Mouse (Mus musculus) CD8-positive naive resting alpha-beta T cell, adult 2 months (primary cell): ENCODE measurements at regions not wholly inside any gene's neighbourhood (a gene's known extent, or its start where the extent isn't known, plus 50 kb on each side); places are given as distances from the start of the nearest gene placed in this dataset.

Experiments used
- DNase-seq, 2 experiments: peaks; one replicate each; pipeline ENCODE4 v3.0.0; 2022; ENCODE audit warnings: low read depth in 2 of 2, low spot score in 2 of 2

DNA sequence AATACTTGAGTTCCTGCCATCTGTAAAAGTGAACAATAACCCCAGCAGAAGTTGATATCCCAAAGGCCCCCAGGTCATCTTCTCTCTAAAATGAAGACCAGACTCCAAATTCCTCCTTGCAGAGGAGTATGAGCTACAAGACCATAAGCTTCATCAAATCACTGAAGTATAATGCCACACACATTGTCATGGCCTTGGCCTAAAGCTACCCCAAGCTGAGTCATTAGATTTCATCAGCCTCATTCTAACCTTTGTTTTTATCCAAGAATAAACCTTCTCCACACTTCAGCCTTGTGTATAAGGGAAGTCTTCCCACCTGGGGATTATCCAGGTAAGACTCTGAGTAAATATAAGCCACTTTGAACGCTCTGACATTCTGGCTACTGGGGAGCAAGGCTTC lies 289.3 kb downstream of the Psat1 start:
- no peak for DNase-seq

DNA sequence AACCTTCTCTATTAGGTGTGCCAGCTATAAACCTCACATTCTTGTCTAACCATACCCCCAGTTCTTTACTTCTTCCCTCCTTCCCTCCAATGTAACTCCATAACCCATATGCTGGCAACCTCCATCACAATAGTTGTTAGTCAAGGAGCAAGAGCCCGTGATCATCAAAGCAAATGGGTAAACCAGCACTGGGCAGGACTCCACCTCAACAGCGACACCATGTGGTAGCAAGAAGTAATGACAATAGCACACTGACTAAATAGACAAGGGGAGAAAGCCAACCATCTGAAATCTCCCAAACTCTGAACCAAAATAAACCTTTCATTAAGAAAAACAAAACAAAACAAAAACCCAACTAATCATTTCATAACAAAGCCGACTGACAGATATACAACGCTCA lies 297.8 kb downstream of the Psat1 start:
- DNase-seq = no peak

DNA sequence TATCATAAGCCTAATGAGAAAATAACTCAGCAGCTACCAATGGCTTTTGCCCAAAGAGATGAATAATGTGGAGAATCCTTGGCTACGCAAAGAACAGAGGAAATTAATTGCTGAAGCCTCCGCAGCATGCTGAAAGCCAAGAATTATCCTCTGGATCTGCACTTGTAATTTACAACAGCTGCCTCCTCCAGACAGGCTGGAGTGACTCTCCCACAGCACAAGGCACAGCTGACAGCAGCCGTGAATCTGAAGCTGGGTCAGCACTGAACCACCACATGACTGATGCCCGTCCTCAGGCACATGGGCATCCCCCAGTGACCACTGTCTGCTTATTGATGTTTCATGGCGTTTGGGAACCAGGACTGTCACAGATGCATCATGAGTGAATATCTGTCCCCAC lies 299.8 kb downstream of the Psat1 start:
- DNase-seq = no peak

DNA sequence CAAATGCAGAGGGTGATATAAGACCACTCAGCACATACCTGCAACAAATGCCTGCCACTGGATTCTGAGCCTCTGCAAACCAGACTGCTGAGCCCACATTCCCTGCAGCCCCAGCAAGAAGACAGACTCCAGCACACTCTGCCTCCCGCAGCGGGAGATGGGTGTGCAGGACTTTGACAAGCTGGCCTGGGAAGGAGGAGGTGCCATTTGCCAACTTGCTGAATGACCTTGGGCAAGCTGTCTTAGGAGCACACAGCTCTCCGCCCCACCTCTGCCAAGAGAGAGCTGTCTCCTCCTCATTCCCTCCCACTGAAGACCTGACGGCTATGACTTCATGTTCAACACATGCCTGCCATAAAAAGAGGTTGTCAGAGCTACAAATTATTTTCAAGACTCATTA lies 302.4 kb downstream of the Psat1 start:
- DNase-seq = no peak

DNA sequence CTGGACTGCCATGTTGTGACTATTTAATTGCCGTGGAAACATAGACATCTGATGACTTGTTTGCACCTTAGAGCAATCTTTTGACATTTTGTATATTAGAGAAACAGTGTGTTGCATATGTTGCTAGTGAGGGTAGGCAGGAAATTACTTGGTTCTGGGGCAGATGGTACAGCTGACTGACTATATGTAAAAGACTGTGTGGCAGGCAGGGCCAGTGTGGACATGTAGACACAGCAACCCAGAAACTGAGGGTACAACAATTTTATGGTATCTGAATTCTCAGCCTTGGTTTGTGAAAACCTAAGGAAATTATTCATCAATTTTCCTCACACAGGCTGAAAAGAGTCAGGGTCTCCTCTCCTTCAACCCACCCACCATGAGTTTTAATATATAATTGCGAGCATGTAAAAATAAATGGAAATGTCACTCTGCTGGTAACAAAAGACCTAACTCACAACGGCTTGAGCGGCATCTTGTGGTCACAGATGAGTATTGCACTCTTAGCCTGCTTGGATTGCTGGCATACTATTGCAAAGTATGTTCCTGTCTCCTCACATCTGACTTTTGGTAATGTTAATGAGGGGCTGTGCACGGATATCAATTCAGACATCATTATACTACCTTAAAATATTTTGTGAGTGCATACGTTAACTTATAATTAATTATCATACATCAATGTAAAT lies 329.8 kb downstream of the Psat1 start:
- peak in 1 of 2 experiments; percentile 0 for DNase-seq

DNA sequence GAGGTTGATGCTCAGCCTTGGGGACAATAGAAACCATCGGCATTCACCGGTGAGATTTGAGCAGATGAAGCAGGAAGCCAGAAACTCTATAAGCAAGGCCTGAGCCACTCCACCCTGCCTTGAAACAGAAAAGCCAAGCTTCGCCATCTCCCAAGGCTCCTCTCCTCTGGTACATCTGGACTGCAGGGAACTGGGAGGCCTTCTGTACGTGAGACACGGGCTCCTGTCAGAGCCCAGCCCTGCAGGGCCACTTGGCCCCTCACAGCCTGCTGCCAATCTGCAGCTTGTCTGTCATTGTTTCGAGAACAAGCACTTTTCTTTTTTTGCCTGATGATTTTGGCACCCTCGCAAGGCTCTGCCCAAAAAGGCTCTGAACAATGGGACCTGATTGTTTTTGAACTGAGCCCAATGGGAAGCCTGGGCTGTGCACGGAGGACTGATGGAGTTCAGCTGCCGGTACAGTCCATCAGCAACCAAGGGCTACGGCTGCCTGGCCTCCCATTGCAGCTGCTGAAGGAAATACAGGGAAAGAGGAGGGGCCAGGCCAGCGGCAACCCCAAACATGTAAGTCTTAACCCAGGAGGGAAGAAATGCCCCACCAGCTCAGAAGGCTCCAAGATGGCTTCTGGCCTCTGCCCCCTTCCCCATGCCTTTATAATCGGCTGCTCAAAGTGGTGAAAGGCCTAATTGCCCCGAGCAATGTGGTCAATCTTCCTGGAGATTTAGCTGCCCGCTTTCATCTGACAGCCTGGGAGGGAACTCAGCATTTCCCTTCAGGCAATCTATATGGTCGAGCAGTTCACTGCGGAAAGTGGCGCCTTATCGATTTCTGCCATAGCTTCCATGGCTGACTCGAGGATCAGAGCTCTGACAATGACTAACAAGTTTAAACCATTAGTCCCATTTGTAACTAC lies 332.2 kb downstream of the Psat1 start:
- DNase-seq = no peak

DNA sequence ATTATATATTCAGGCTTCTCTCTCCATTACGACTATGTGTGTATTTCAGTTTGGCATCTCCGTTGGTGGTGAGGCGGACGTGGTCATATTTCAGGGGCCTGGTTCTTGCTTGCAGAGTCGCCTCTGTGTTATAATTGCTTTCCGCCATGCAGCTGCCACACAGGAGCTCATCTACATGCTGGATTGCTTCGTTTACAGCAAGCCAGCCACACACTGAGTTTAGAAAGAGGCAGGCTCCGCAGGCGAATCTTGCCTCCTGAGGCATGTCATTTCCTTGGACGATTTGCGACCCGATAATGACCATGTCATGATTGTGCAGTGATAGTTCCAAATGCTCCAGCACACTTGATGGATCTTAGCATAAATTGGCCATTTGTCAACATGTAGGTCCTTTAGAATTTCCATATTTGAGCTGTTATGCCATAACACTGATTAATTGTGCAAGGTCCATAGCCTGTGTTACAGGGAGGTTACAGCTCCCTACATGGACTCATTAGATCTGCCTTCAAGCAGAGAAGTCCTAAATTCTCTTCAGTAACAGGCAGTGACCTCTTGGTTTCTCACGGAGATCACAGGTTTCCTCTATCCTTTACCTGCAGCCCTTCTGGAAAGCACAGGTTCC lies 335.9 kb downstream of the Psat1 start:
- no peak for DNase-seq

DNA sequence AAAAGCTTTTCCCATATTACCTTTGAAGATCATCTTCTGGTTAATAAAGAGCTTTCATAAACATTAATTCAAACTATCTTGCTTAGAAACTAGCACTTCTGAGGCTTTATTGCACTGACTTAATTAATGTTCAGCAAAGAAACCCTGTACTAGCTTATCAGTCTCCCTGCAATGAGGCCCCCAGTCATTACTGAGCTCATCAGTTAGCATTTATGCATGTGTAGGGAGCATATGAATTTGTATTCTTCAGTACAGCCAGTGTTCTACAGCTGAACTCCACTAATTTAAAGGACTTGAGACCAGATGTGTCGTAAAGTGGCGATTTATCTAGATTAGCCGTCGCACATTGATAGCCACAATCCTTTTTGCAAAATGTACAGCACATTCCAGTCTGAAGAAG lies 340.7 kb downstream of the Psat1 start:
- no peak for DNase-seq

DNA sequence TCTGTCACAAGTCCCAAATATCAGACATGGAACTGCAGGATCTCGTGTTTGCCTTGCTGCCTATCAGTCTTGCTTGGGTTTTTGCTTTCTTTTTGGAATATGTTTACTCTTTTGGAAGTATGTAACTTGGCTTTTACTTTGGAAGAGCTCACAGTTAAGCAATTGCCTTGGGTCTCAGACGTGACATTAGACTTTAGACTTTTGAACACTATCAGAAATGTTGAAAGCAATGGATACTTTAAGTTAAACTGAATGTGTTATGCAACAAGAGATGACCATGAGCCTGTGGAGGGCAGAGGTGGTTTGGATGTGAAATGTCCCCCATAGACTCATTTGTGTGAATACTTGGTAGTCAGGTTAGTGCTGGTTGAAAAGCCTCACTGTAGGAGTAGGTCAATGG lies 354.3 kb downstream of the Psat1 start:
- DNase-seq = no peak

DNA sequence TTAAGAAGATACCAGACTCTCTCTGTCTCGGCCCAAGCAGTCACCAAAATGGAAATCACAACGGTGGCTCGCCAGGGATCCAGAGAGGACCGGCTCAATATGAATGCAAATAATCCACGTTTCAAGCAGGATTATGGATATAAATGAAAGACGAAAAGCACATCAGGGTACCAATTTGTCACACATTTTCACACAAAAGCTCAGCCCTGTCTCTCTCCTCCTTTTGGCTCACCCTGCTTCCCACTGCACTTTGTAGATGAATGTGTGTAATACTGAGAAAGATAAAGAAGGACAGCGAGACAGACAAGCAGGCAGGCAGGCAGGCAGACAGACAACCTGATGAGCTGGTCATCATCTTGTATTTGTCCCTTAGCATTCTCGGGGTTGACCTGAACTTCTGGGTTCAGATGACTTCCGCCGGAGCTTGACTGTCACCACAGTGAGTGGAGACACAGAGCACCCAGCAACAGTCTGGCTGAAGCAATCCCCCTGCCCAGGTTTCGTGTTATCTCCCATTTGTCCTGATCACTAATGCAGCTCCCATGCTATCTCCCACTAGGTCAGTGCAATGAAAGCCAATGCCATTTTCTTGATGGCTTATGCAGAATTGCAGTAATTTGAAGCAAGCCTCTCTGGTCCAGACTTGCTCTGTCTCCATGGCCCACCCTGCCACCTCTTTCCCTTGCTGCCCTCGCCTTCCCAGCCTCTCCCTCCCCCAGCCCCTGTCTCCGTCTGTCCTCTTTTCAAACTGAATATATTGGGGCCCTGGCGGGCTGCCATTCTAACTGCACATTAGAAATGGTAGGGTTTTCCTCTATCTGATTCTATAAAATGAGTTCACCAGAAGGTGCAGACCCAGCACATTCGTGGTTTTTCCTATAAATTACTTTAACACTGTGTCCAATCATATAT lies 363.1 kb downstream of the Psat1 start:
- DNase-seq = no peak

DNA sequence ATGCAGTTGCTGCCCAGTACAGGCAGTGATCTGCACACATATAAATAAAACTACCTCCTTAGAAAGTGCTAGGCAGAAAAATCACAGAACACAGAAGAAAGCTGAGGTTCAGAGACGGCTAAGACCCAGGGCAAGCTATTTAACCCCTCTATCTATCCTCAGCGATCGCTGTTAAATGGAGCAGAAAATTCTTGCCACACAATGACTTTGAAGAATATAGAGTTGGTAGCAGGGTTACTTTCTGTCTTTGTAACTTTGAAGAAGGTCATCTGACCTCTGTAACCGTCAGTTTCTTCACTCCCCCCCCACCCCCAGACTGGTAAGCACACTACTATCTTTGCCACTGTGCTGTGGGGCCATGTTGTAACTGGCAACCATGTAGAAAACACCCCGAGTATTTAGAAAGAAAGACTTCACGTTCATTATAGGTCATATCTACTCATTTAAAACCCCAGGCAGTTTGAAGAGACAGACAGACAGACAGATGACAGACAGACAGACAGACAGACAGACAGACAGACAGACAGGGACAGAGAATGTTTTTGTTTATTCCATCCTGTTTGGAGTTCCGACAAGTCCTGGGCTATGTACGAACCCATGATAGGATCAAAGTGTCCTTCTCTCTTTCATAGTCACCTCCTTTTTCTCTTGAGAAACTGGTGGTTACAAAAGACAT lies 363.9 kb downstream of the Psat1 start:
- no peak for DNase-seq

DNA sequence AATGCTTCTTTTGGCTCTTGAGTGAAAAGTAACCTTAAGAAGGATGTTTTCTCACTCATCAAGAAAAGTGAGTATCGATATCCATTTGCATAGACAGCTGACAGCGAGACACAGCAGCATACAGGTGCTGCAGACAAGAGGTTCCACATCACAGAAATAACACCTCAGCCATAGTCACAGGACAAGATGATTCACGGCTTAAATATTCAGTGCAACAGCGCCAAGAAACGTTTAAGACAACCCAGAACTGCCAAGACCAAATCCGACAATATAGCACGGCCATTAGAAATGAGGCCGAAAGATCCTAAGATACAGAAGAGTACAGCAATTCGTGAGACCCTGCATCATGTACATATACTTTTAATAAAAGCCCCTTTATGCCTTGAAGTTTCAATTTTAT lies 375.9 kb downstream of the Psat1 start:
- DNase-seq = no peak

DNA sequence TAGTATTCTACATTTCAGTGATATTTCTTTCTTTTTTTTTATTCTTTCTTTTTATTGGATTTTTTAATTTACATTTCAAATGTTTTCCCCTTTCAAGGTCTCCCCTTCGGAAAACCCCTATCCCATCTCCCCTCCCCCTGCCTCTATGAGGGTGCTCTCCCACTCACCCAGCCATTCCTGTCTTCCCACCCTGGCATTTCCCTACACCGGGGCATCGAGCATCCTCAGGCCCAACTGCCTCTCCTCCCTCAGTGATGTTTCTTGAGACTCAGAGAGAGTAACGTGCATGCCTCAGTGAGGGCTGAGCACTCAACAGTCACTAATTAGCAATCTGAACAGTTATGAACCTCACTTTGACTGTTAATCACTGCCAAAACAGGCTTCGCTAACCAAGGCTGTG lies 385.6 kb downstream of the Psat1 start:
- no peak for DNase-seq

DNA sequence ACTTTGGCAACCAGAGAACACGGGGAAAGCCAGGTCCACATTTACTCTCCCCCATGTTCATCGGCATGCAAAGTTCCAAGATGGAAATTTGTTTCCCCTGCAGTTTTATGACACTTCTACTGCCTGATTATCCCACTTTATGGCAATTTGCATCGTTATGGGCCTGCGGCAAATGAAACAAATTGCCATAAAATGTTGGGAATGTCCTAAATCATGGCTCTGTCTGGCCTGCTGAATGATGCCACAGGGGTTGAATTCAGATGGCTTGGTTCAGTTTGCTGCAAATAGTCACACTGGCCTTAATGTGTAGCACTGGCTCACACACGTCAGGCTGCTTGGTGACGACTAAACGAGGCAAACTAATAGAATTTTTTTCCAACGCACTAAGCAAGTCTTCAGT lies 393.2 kb downstream of the Psat1 start:
- no peak for DNase-seq

DNA sequence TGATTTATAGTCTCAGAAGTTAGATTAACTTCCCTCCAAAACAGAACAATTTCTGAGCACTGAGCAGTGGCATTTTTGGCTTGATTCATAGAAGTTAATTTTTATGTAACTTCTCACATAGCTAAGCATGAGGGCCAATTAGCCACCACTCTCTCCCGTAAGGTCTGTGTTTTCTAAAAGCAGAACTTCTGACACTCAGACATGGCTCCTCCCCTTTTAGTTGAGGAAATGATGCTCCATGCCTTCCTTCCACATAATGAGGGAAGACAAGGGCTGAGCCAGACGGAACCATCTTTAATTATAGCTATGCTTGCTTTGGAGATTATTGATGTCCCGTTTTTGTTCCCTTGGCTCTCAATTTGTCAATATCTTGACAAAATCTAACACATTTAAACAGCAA lies 429.3 kb downstream of the Psat1 start:
- no peak for DNase-seq

DNA sequence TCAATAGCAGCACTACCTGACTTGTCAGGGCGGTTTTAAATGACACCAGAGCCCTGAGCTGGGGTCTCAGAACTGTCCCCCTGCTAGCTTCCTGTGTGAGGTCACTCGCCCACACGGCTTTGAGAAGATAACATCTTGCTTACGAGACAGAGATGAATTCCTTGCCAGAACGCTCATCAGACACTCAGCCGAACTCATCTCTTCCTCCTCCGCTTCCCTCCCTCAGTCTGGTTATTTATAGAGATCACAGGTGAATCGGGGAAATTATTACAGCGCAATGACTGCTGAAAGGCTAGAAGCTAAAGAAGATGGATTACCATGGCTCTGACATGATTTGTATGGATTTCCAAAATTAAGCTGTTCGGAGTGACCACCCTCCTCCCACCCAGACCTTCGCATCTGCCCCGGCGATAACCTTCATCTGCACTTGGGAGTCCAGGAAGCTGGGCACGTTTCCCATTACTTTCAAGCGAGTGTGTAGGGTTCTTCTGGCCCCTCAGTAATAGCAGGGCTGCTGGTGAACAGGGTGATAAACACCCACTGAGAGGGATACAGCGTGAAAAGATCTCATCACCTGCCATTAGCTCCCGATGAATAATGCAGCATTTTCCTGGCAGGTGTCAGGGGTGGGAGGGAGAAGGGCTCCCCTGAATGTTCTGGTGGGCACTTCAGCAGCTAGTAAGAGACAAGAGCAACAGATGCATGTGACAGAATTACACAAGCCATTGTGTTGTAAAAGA lies 430.4 kb downstream of the Psat1 start:
- no peak for DNase-seq

DNA sequence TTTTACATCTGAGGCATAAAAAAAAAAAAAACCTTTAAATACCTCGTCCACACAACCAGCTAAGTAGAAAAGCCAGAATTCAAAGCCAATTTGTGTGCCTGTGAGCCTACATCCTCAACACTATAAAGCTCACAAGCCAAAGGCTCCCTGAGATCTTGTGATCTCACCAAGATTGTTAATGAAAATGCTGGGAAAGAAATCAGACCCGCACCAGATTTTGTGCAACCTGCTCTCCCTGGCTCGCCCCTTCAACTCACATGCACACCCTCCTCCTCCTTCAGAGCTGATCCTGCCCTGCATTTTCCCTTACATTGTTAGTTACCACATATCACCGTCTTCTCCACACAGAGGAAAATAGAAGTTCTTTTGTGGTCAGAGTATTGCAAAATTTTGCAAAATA lies 433.9 kb downstream of the Psat1 start:
- DNase-seq = no peak

DNA sequence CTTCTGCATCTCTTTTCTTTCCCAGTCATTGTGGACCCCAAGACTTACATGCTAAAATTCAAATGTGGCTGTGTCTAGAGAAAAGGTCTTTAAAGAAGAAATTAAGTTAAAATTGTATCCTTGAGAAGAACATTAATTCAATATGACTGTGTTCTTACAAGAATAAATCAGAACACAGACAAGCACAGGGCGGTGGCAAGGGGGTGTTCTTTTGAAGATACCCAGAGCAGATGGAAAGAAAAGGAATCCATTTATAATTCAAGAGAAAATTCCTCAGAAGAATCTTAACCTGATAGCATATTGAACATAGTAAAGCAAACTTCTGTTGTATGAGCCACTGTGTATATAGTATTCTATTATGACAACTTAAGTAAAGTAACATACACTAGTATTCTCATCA lies 436.7 kb downstream of the Psat1 start:
- DNase-seq = no peak

DNA sequence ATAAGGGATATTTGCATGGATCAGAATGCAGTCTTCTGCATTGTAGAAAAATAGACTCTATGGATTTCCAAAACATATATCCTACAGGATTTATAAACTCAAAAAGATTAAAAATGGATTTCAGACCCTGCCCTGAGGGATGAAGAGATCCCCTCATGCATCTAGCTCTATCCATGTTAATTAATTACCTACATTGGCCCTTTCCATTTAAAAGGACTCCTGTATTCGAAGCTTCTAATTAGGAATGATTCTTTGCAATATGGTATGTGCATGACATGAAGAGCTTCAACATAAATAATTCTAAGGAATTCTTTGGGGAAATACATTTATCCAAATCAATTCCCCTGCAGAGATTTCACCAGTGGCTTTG lies 444.2 kb downstream of the Psat1 start:
- DNase-seq = no peak
